Mouse (Mus musculus) midbrain, embryonic 12.5 days (tissue): ENCODE results near the gene Ptpro. TPM values are rescaled to one million over a fixed set of nuclear protein-coding genes. Genes with fewer than 3 reads are reported as not detected.

Experiments used
- ATAC-seq: fragments of 200-750 bp; cut with Nextera tagmentation; 2 replicates; pipeline ENCODE4 v1.8.0; 2017; ENCODE audit warnings: low read depth, moderate TSS enrichment, moderate library complexity; ENCODE audit not compliant: low FRiP score
- H3K27ac ChIP-seq: fragments of 300-500 bp; sonication (generic); replicated peaks from 2 replicates; pipeline ENCODE4 v1.5.1; 2016; ENCODE audit warnings: mild to moderate bottlenecking
- H3K27me3 ChIP-seq: fragments of 300-500 bp; sonication (generic); 2 replicates; pipeline ENCODE4 v1.6.1; 2016; ENCODE audit warnings: mild to moderate bottlenecking
- H3K36me3 ChIP-seq: fragments of 300-500 bp; sonication (generic); 2 replicates; pipeline ENCODE4 v1.6.1; 2016
- H3K4me1 ChIP-seq: fragments of 300-500 bp; sonication (generic); 2 replicates; pipeline ENCODE4 v1.6.1; 2016
- H3K4me2 ChIP-seq: fragments of 300-500 bp; sonication (generic); replicated peaks from 2 replicates; pipeline ENCODE4 v1.6.1; 2016; ENCODE audit warnings: mild to moderate bottlenecking, moderate library complexity
- H3K4me3 ChIP-seq: fragments of 300-500 bp; sonication (generic); 2 replicates; pipeline ENCODE4 v1.5.1; 2016; ENCODE audit warnings: mild to moderate bottlenecking
- H3K9ac ChIP-seq: fragments of 300-500 bp; sonication (generic); replicated peaks from 2 replicates; pipeline ENCODE4 v1.6.1; 2016; ENCODE audit warnings: mild to moderate bottlenecking, moderate library complexity
- H3K9me3 ChIP-seq: fragments of 300-500 bp; sonication (generic); 2 replicates; pipeline ENCODE4 v1.6.1; 2016; ENCODE audit warnings: mild to moderate bottlenecking
- WGBS: fragments of 180-500 bp; shearing (Covaris S2); methylation state at CpG from one replicate; pipeline ENCODE4 v1.1.7; 2016; 5-methylcytosine and 5-hydroxymethylcytosine counted together
- polyA plus RNA-seq: library from polyadenylated mRNA; unstranded; fragments of >200 nt; fragmentation: Nextera tagmentation; extraction: Ambion mirVana; gene quantifications from 2 replicates; pipeline ENCODE4 v1.2.1, GENCODE M21; 2016

Ptpro gene
- polyA plus RNA-seq, 1 experiment from 2014 or later: 30.7 TPM

GRCm38 (mm10) chr6:137396106-137396793 is 144.1 kb downstream of the Ptpro start:
- H3K4me1 ChIP-seq: no peaks in the 10 kb centered on the region
- no peaks in the 10 kb centered on the region for H3K9me3 ChIP-seq
- no peak overlapping the region for H3K4me3 ChIP-seq
- H3K36me3 ChIP-seq: peaks cover 21% of the 10 kb centered on the region
- H3K27me3 ChIP-seq: no peaks in the 10 kb centered on the region
- no peak overlapping the region for H3K27ac ChIP-seq
- no peak overlapping the region for H3K9ac ChIP-seq
- no peak for ATAC-seq
- 86% methylated on average over 4 of the region's 4 CpGs for WGBS
- no peak overlapping the region for H3K4me2 ChIP-seq

GRCm38 (mm10) chr6:137397358-137397757 is 145.2 kb downstream of the Ptpro start:
- Histone ChIP-seq H3K4me3 (no peak overlapping the region), H3K27ac (no peak overlapping the region), H3K4me1 (peaks cover 2% of the 10 kb centered on the region; the same call in 1 of the 2 replicates), H3K36me3 (peaks cover 21% of the 10 kb centered on the region), H3K27me3 (no peaks in the 10 kb centered on the region), H3K4me2 (no peak overlapping the region), H3K9ac (no peak overlapping the region), H3K9me3 (no peaks in the 10 kb centered on the region)
- 94% methylated on average over 2 of the region's 2 CpGs for WGBS
- no peak for ATAC-seq

- Histone ChIP-seq H3K27me3 (no peaks in the 10 kb centered on the region), H3K4me1 (peaks cover 5% of the 10 kb centered on the region; the same call in 1 of the 2 replicates), H3K27ac (no peak overlapping the region), H3K9ac (no peak overlapping the region), H3K4me2 (no peak overlapping the region), H3K9me3 (no peaks in the 10 kb centered on the region), H3K4me3 (no peak overlapping the region), H3K36me3 (peaks cover 13% of the 10 kb centered on the region)
- no peak for ATAC-seq
- WGBS: 86% methylated on average over 4 of the region's 4 CpGs
Measured at GRCm38 (mm10) chr6:137404196-137404595, 152.1 kb downstream of the Ptpro start.

GRCm38 (mm10) chr6:137405690-137406089 is 153.6 kb downstream of the Ptpro start:
- 85% methylated on average over 2 of the region's 2 CpGs for WGBS
- H3K4me1 ChIP-seq: peaks cover 5% of the 10 kb centered on the region; the same call in 1 of the 2 replicates
- H3K36me3 ChIP-seq: peaks cover 10% of the 10 kb centered on the region; the same call in 1 of the 2 replicates
- no peaks in the 10 kb centered on the region for H3K9me3 ChIP-seq
- no peak overlapping the region for H3K4me3 ChIP-seq
- H3K27me3 ChIP-seq: peaks cover 5% of the 10 kb centered on the region; the same call in 1 of the 2 replicates
- no peak overlapping the region for H3K27ac ChIP-seq
- H3K4me2 ChIP-seq: no peak overlapping the region
- H3K9ac ChIP-seq: no peak overlapping the region
- no peak for ATAC-seq

GRCm38 (mm10) chr6:137410510-137410909 is 158.4 kb downstream of the Ptpro start:
- 56% methylated on average over 3 of the region's 3 CpGs for WGBS
- Histone ChIP-seq H3K9me3 (no peaks in the 10 kb centered on the region), H3K27me3 (peaks cover 5% of the 10 kb centered on the region; the same call in 1 of the 2 replicates), H3K36me3 (peaks cover 5% of the 10 kb centered on the region; the same call in 1 of the 2 replicates), H3K4me3 (no peak overlapping the region), H3K27ac (no peak overlapping the region), H3K4me2 (no peak overlapping the region), H3K9ac (no peak overlapping the region), H3K4me1 (peaks cover 14% of the 10 kb centered on the region)
- no peak for ATAC-seq

GRCm38 (mm10) chr6:137411901-137412378 is 159.8 kb downstream of the Ptpro start:
- peaks cover 5% of the 10 kb centered on the region; the same call in 1 of the 2 replicates for H3K27me3 ChIP-seq
- peaks cover 8% of the 10 kb centered on the region; the same call in 1 of the 2 replicates for H3K36me3 ChIP-seq
- H3K9ac ChIP-seq: no peak overlapping the region
- peaks cover 14% of the 10 kb centered on the region for H3K4me1 ChIP-seq
- peak; percentile 88 for ATAC-seq
- H3K27ac ChIP-seq: peak overlapping the region; percentile 79
- H3K9me3 ChIP-seq: no peaks in the 10 kb centered on the region
- 0 out of 2 replicates have a peak overlapping the region, but pooled peaks have one; percentile 17 for H3K4me2 ChIP-seq
- 15% methylated on average over 2 of the region's 2 CpGs for WGBS
- no peak overlapping the region for H3K4me3 ChIP-seq

- Histone ChIP-seq H3K4me3 (no peak overlapping the region), H3K36me3 (0 out of 2 replicates have a peak, but pooled peaks cover 9% of the 10 kb centered on the region), H3K4me1 (peaks cover 14% of the 10 kb centered on the region), H3K27me3 (peaks cover 5% of the 10 kb centered on the region; the same call in 1 of the 2 replicates), H3K9me3 (no peaks in the 10 kb centered on the region), H3K4me2 (no peak overlapping the region), H3K9ac (no peak overlapping the region), H3K27ac (peak overlapping the region; percentile 15; the same call in 1 of the 2 replicates)
- ATAC-seq: no peak
- WGBS: 73% methylated on average over 2 of the region's 2 CpGs
Measured at GRCm38 (mm10) chr6:137413045-137413444, 160.9 kb downstream of the Ptpro start.

GRCm38 (mm10) chr6:137414531-137415405 is 162.6 kb downstream of the Ptpro start:
- Histone ChIP-seq H3K9ac (no peak overlapping the region), H3K27ac (peak overlapping the region; percentile 35; the same call in 1 of the 2 replicates), H3K27me3 (no peaks in the 10 kb centered on the region), H3K9me3 (no peaks in the 10 kb centered on the region), H3K4me2 (no peak overlapping the region), H3K4me3 (no peak overlapping the region), H3K36me3 (0 out of 2 replicates have a peak, but pooled peaks cover 9% of the 10 kb centered on the region), H3K4me1 (peaks cover 14% of the 10 kb centered on the region)
- 40% methylated on average over 13 of the region's 13 CpGs for WGBS
- peak; percentile 55 for ATAC-seq

- no peaks in the 10 kb centered on the region for H3K4me1 ChIP-seq
- no peaks in the 10 kb centered on the region for H3K27me3 ChIP-seq
- no peak overlapping the region for H3K4me2 ChIP-seq
- no peak overlapping the region for H3K4me3 ChIP-seq
- no peak for ATAC-seq
- H3K9me3 ChIP-seq: no peaks in the 10 kb centered on the region
- WGBS: 91% methylated on average over 4 of the region's 4 CpGs
- H3K27ac ChIP-seq: no peak overlapping the region
- H3K36me3 ChIP-seq: 0 out of 2 replicates have a peak, but pooled peaks cover 5% of the 10 kb centered on the region
- no peak overlapping the region for H3K9ac ChIP-seq
Measured at GRCm38 (mm10) chr6:137422777-137423176, 170.7 kb downstream of the Ptpro start.

GRCm38 (mm10) chr6:137423830-137424229 is 171.7 kb downstream of the Ptpro start:
- 0 out of 2 replicates have a peak, but pooled peaks cover 5% of the 10 kb centered on the region for H3K36me3 ChIP-seq
- H3K9me3 ChIP-seq: no peaks in the 10 kb centered on the region
- H3K27ac ChIP-seq: no peak overlapping the region
- H3K4me2 ChIP-seq: no peak overlapping the region
- no peak overlapping the region for H3K4me3 ChIP-seq
- no peak for ATAC-seq
- no peak overlapping the region for H3K9ac ChIP-seq
- no peaks in the 10 kb centered on the region for H3K27me3 ChIP-seq
- H3K4me1 ChIP-seq: no peaks in the 10 kb centered on the region
- WGBS: 75% methylated on average over 10 of the region's 10 CpGs

GRCm38 (mm10) chr6:137425500-137426432 is 173.6 kb downstream of the Ptpro start:
- 73% methylated on average over 14 of the region's 14 CpGs for WGBS
- ATAC-seq: no peak

More at GRCm38 (mm10) chr6:137425500-137426432, 173.6 kb downstream of the Ptpro start:
- H3K9ac ChIP-seq: no peak overlapping the region
- no peaks in the 10 kb centered on the region for H3K4me1 ChIP-seq
- no peaks in the 10 kb centered on the region for H3K27me3 ChIP-seq
- no peak overlapping the region for H3K4me2 ChIP-seq
- H3K36me3 ChIP-seq: 0 out of 2 replicates have a peak, but pooled peaks cover 7% of the 10 kb centered on the region
- no peak overlapping the region for H3K4me3 ChIP-seq
- H3K9me3 ChIP-seq: no peaks in the 10 kb centered on the region
- H3K27ac ChIP-seq: no peak overlapping the region
